Mouse (Mus musculus): ENCODE data around the gene Pom121. TPM values are rescaled to one million over a fixed set of nuclear protein-coding genes. Genes with fewer than 3 reads are reported as not detected.
"Not testable (repeated sequence)": the region's sequence is repeated elsewhere in the genome, so short reads cannot be mapped to it uniquely, and the experiment has no call there.

The Pom121 gene
- total RNA-seq, 2 experiments from 2014 or later: 25.2 to 48.2 TPM

- ATAC-seq (replicated peaks; ENCODE audit: low FRiP score, poor library complexity, severe bottlenecking): peak; percentile 80
These were observed 24.3 kb downstream of the Pom121 start, which contains the start of gene Nsun5 for GRCm38 (mm10) chr5:135369787-135370654. Gene Nsun5 (plus strand): TSS chr5:135369953.

- ATAC-seq (replicated peaks; ENCODE audit: low FRiP score, poor library complexity, severe bottlenecking): not testable (repeated sequence)
These were observed 25.1 kb downstream of the Pom121 start for GRCm38 (mm10) chr5:135369196-135369595.

- ATAC-seq (replicated peaks; ENCODE audit: low FRiP score, poor library complexity, severe bottlenecking): no peak
These were observed 26.0 kb downstream of the Pom121 start for GRCm38 (mm10) chr5:135368312-135368711.

- ATAC-seq (replicated peaks; ENCODE audit: low FRiP score, poor library complexity, severe bottlenecking): no peak
These were observed 26.5 kb downstream of the Pom121 start for GRCm38 (mm10) chr5:135367841-135368240.

- ATAC-seq (replicated peaks; ENCODE audit: low FRiP score, poor library complexity, severe bottlenecking): no peak
These were observed 30.8 kb downstream of the Pom121 start for GRCm38 (mm10) chr5:135363540-135363939.

GRCm38 (mm10) chr5:135362572-135362971 is 31.8 kb downstream of the Pom121 start:
- ATAC-seq (replicated peaks; ENCODE audit: low FRiP score, poor library complexity, severe bottlenecking): no peak

- ATAC-seq (replicated peaks; ENCODE audit: low FRiP score, poor library complexity, severe bottlenecking): no peak
These were observed 34.6 kb downstream of the Pom121 start for GRCm38 (mm10) chr5:135359772-135360171.

- 0 out of 2 replicates have a peak, but pooled peaks have one; percentile 59 for ATAC-seq (replicated peaks; ENCODE audit: low FRiP score, poor library complexity, severe bottlenecking)
These were observed 36.8 kb downstream of the Pom121 start for GRCm38 (mm10) chr5:135357556-135357955.

- ATAC-seq (replicated peaks; ENCODE audit: low FRiP score, poor library complexity, severe bottlenecking): no peak
These were observed 38.3 kb downstream of the Pom121 start for GRCm38 (mm10) chr5:135356090-135356489.

- ATAC-seq (replicated peaks; ENCODE audit: low FRiP score, poor library complexity, severe bottlenecking): no peak
These were observed 40.8 kb downstream of the Pom121 start for GRCm38 (mm10) chr5:135353564-135353963.

GRCm38 (mm10) chr5:135352995-135353394 is 41.4 kb downstream of the Pom121 start, which contains the start of gene Trim50:
Gene Trim50 (plus strand): TSS chr5:135353295.
- ATAC-seq (replicated peaks; ENCODE audit: low FRiP score, poor library complexity, severe bottlenecking): no peak

- no peak for ATAC-seq (replicated peaks; ENCODE audit: low FRiP score, poor library complexity, severe bottlenecking)
These were observed 42.7 kb downstream of the Pom121 start for GRCm38 (mm10) chr5:135351606-135352005.

- ATAC-seq (replicated peaks; ENCODE audit: low FRiP score, poor library complexity, severe bottlenecking): no peak
These were observed 44.5 kb downstream of the Pom121 start, which contains the start of gene Fkbp6 for GRCm38 (mm10) chr5:135349862-135350261. Gene Fkbp6 (minus strand): TSS chr5:135350044.

GRCm38 (mm10) chr5:135347511-135348011 is 46.8 kb downstream of the Pom121 start:
- ATAC-seq (replicated peaks; ENCODE audit: low FRiP score, poor library complexity, severe bottlenecking): no peak

GRCm38 (mm10) chr5:135346430-135346829 is 47.9 kb downstream of the Pom121 start:
- ATAC-seq (replicated peaks; ENCODE audit: low FRiP score, poor library complexity, severe bottlenecking): no peak

GRCm38 (mm10) chr5:135345989-135346388 is 48.4 kb downstream of the Pom121 start:
- peak; percentile 61; the same call in 1 of the 2 replicates for ATAC-seq (replicated peaks; ENCODE audit: low FRiP score, poor library complexity, severe bottlenecking)

- no peak for ATAC-seq (replicated peaks; ENCODE audit: low FRiP score, poor library complexity, severe bottlenecking)
These were observed 56.8 kb downstream of the Pom121 start for GRCm38 (mm10) chr5:135337575-135337974.

- no peak for ATAC-seq (replicated peaks; ENCODE audit: low FRiP score, poor library complexity, severe bottlenecking)
These were observed 63.2 kb downstream of the Pom121 start for GRCm38 (mm10) chr5:135331161-135331560.

GRCm38 (mm10) chr5:135330201-135330600 is 64.1 kb downstream of the Pom121 start:
- no peak for ATAC-seq (replicated peaks; ENCODE audit: low FRiP score, poor library complexity, severe bottlenecking)

- ATAC-seq (replicated peaks; ENCODE audit: low FRiP score, poor library complexity, severe bottlenecking): no peak
These were observed 64.9 kb downstream of the Pom121 start for GRCm38 (mm10) chr5:135329471-135329870.

Measured in erythroid progenitor cell, adult 5-6 weeks (primary cell).